Mouse (Mus musculus): ENCODE results near the gene Flywch2. TPM values are rescaled to one million over a fixed set of nuclear protein-coding genes. Genes with fewer than 3 reads are reported as not detected.
A peak's percentile ranks its signal among the peaks of the same experiment; 100 is the strongest.

Gene Flywch2
- polyA plus RNA-seq, 1 experiment from 2014 or later, result 54.1 TPM

DNA sequence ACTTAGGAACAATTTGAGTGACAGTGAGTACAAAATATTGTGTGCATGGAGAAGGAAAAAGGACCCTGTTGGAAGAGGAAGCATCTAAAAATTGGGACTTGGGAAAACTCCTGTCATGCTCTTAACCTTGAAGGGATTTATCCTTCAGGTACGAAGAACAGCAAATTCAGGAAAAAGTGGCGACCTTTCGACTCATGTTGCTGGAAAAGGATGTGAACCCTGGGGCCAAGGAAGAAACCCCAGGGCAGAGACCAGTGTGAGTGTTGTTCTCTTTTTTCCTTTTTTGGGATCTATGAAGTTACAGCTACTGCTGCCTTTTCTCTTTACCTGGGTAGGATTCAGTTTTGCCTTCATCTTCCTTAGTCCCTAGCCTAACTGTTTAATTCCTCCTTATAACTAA is 22.0 kb upstream of the Flywch2 start:
- Histone ChIP-seq H3K9me3 (replicated peaks) (no peaks in the 10 kb centered on the region), H3K27ac (no peak overlapping the region), H3K27me3 (ENCODE audit: low read depth, poor library complexity, severe bottlenecking) (no peaks in the 10 kb centered on the region), H3K4me1 (peaks cover 22% of the 10 kb centered on the region), H3K4me3 (no peak overlapping the region), H3K36me3 (peaks cover 66% of the 10 kb centered on the region)
- WGBS, result 92% methylated on average over 3 of the region's 3 CpGs
- DNase-seq (ENCODE audit: low spot score), result no peak

DNA sequence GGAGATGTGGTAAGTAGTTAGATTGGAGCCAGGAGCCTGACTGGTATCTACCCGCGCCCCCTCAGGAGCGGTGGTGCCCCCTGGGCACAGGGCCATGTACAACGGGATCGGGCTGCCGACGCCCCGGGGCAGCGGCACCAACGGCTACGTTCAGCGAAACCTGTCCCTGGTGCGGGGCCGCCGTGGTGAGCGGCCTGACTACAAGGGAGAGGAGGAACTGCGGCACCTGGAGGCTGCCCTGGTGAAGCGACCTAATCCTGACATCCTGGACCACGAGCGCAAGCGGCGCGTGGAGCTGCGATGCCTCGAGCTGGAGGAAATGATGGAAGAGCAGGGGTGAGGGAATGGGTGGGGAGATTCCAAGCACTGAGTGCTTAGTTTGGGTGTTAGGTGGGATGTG is 21.0 kb upstream of the Flywch2 start:
- no peaks in the 10 kb centered on the region for H3K9me3 ChIP-seq (replicated peaks)
- DNase-seq (ENCODE audit: low spot score), result no peak
- no peak overlapping the region for H3K27ac ChIP-seq
- H3K36me3 ChIP-seq, result peaks cover 55% of the 10 kb centered on the region
- peak overlapping the region; percentile 21; the same call in 1 of the 2 replicates for H3K4me3 ChIP-seq
- 87% methylated on average over 25 of the region's 25 CpGs for WGBS
- H3K4me1 ChIP-seq, result peaks cover 26% of the 10 kb centered on the region
- no peaks in the 10 kb centered on the region for H3K27me3 ChIP-seq (ENCODE audit: low read depth, poor library complexity, severe bottlenecking)

DNA sequence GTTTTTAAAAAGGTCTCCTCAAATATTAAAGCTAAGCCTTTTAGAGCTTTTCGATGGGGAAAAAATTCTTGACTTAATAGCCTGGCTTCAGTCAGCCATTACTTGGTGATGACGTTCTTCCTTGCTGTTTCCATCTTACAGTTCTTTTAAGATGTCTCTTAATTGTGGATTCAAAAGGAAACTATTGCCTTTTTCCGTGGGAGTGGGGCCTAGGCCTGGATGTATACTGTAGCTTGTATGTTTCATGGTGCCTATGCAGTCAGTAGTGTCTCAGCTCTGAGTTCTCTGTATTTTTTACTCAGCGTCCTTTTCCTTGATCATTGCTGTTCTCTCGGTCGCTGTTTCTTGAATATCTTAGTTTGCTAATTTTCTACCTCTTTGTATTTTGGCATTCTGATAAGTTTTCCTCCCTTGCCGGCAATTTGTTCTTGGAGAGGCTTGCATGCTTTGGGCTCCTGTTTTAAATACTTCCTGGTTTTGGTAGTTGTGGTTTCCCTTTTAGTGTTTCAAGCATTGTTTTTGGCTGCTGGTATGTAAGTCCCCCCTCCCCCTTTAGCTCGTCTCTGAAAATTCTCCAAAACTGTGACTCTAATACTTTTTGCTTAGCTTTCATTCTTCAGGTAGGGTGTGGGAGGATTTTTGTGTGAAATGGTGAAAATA is 18.7 kb upstream of the Flywch2 start:
- WGBS, result 12% methylated on average over 8 of the region's 8 CpGs
- Histone ChIP-seq H3K27me3 (ENCODE audit: low read depth, poor library complexity, severe bottlenecking) (no peaks in the 10 kb centered on the region), H3K4me1 (peaks cover 26% of the 10 kb centered on the region), H3K4me3 (peak overlapping the region; percentile 94), H3K36me3 (peaks cover 34% of the 10 kb centered on the region), H3K9me3 (replicated peaks) (no peaks in the 10 kb centered on the region), H3K27ac (peak overlapping the region; percentile 98)
- DNase-seq (ENCODE audit: low spot score), result no peak

DNA sequence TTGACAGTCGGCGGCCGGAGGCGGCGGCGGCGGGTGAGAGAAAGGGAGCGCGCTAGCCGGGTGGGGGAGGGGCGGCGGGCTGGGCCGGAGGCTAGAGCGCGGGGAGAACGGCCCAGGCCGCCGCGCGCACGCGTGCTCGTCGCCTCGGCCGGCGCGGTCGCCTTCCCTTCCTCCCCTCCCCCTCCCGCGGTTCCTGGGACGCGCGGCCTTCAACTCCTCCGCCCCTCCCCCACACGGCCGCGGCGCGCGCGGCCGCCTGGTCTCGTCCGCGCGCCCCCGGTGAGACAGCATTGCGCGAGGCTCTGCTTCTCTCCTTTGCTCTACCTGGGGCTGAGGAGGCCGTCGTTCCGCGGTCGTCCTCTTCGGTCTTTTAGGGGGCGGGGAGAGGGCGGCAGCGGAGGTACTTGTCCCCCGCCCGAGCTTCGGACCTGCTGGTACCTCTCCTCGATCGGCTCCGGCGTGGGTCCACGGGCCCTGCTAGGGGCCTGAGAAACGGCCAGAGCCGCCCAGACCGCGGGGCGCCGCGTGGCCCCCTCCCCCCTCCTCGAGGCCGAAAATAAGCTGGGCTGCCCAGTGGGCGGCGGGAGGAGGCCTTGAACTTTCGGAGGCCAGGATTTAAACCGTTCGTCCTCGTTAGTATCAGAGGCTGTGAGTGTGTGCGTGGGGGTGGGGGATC is 17.6 kb upstream of the Flywch2 start:
- H3K9me3 ChIP-seq (replicated peaks), result no peaks in the 10 kb centered on the region
- under 1% methylated on average over 80 of the region's 83 CpGs for WGBS
- no peaks in the 10 kb centered on the region for H3K27me3 ChIP-seq (ENCODE audit: low read depth, poor library complexity, severe bottlenecking)
- peaks cover 26% of the 10 kb centered on the region for H3K4me1 ChIP-seq
- peak; percentile 93 for DNase-seq (ENCODE audit: low spot score)
- H3K36me3 ChIP-seq, result peaks cover 24% of the 10 kb centered on the region
- H3K27ac ChIP-seq, result peak overlapping the region; percentile 98
- peak overlapping the region; percentile 94 for H3K4me3 ChIP-seq

DNA sequence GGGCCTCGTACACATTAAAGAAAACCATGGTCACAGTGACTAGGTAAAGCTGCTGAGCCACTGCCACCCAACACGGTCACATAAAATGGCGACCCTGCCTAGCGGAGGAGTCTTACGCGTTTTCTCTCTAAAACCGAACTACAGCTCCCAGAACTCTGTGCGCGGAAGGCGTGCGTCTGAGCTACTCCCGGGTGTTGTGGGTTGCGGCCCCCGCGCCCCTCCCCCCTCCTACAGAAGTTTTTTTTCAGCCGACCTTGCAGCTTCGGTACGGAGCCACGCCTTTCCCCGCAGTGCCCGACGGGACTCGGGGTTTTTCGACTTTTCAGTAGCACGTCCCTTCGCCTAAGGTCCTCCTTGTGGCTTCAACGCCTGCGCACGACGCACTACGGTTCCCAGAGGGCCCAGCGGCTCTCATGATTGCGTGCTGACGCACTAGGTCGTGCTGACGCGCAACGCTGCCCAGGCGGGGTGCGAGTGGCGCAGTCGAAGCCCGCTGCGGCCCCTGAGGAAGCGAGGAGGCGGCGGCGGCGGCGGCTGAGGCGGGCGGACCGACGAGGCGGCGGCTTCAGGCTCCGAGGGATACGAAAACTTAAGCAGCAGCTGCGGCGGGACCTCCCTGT is 17.0 kb upstream of the Flywch2 start:
- peaks cover 20% of the 10 kb centered on the region for H3K36me3 ChIP-seq
- peak overlapping the region; percentile 98 for H3K27ac ChIP-seq
- no peaks in the 10 kb centered on the region for H3K9me3 ChIP-seq (replicated peaks)
- WGBS, result under 1% methylated on average over 60 of the region's 60 CpGs
- peak overlapping the region; percentile 94 for H3K4me3 ChIP-seq
- H3K27me3 ChIP-seq (ENCODE audit: low read depth, poor library complexity, severe bottlenecking), result no peaks in the 10 kb centered on the region
- DNase-seq (ENCODE audit: low spot score), result peak; percentile 94
- peaks cover 29% of the 10 kb centered on the region for H3K4me1 ChIP-seq

DNA sequence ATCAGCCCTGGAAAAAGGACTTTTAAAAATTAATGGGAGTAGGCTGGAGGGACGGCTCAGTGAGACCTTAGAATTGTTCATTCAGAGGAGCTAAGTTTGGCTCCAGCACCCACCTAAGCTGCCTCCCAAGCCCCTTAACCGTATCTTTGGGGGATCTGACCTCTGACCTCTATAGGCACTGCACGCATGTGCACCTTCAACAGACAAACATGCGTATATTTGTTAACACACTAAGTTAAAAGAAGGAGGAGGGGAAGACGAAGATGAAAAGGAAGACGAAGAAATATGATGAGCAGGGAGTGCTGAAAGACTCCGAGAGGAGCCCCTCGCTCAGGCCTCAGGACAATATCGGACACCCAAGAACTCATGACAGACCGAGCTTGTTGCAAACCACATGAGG is 15.7 kb upstream of the Flywch2 start:
- H3K9me3 ChIP-seq (replicated peaks), result no peaks in the 10 kb centered on the region
- no peaks in the 10 kb centered on the region for H3K27me3 ChIP-seq (ENCODE audit: low read depth, poor library complexity, severe bottlenecking)
- 95% methylated on average over 10 of the region's 10 CpGs for WGBS
- H3K36me3 ChIP-seq, result peaks cover 10% of the 10 kb centered on the region
- DNase-seq (ENCODE audit: low spot score), result no peak
- H3K4me3 ChIP-seq, result no peak overlapping the region
- H3K4me1 ChIP-seq, result peaks cover 34% of the 10 kb centered on the region
- H3K27ac ChIP-seq, result no peak overlapping the region

DNA sequence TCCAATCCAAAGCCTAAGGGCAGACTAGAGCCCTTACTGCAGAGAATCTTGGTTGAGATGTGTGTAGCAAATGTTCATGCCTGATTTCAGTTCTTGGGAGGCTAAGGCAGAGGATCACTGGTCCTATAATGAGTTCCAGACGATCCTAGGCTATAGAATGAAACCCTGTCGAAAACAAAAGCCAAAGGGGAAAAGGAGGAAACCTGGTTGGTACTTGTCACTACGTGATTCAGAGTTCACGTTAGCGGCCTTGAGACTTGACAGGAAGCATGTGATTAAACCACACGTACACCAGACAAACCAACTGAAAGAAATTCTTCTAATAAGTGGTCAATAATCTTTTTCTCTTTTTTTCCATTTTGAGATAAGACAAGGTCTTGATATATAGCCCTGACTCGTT is 11.4 kb upstream of the Flywch2 start:
- Histone ChIP-seq H3K27me3 (ENCODE audit: low read depth, poor library complexity, severe bottlenecking) (no peaks in the 10 kb centered on the region), H3K4me1 (peaks cover 19% of the 10 kb centered on the region)
- WGBS, result 26% methylated on average over 7 of the region's 7 CpGs

DNA sequence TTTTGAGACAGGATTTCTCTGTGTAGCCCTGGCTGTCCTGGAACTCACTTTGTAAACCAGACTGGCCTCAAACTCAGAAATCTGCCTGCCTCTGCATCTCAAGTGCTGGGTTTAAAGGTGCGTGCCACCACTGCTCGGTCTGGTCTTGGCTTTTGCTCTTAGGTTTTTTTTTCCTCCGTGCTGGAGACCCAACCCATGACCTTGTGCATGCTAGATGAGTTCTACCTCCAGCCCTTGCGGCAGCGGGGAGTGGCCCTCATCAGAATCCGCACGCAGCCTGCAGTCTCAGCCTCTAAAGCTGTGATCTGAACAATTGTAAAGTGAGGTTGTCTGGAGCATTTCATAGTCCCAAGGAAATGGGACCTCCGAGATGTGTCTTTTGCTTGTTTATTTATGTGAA is 9.4 kb upstream of the Flywch2 start:
- WGBS, result 96% methylated on average over 8 of the region's 8 CpGs
- DNase-seq (ENCODE audit: low spot score), result no peak
- peaks cover 13% of the 10 kb centered on the region for H3K36me3 ChIP-seq

More for the DNA sequence above, 11.4 kb upstream of the Flywch2 start:
- Histone ChIP-seq H3K4me3 (no peak overlapping the region), H3K9me3 (replicated peaks) (no peaks in the 10 kb centered on the region), H3K27ac (peak overlapping the region; percentile 58), H3K36me3 (peaks cover 13% of the 10 kb centered on the region)
- no peak for DNase-seq (ENCODE audit: low spot score)

DNA sequence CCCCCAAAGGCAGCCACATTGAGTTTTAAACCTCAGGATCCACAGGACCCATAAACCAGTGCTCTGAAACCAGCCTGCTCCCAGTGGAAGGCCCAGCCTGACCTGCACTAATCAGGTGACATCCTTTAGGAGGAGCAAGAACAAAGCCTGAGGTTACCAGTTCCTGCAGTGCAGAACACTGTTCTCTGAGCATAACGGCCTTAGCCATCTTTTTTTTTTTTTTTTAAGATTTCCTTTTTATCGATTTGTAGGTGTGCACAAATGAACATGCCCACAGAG is 5.1 kb upstream of the Flywch2 start:
- Histone ChIP-seq H3K27me3 (ENCODE audit: low read depth, poor library complexity, severe bottlenecking) (no peaks in the 10 kb centered on the region), H3K27ac (peak overlapping the region; percentile 95), H3K36me3 (peaks cover 5% of the 10 kb centered on the region), H3K4me3 (peak overlapping the region; percentile 51), H3K9me3 (replicated peaks) (no peaks in the 10 kb centered on the region), H3K4me1 (peaks cover 38% of the 10 kb centered on the region)
- WGBS, result 63% methylated on average over 2 of the region's 2 CpGs
- DNase-seq (ENCODE audit: low spot score), result no peak

More for the DNA sequence above, 9.4 kb upstream of the Flywch2 start:
- Histone ChIP-seq H3K4me1 (peaks cover 34% of the 10 kb centered on the region), H3K9me3 (replicated peaks) (no peaks in the 10 kb centered on the region), H3K27me3 (ENCODE audit: low read depth, poor library complexity, severe bottlenecking) (no peaks in the 10 kb centered on the region), H3K27ac (no peak overlapping the region), H3K4me3 (no peak overlapping the region)

DNA sequence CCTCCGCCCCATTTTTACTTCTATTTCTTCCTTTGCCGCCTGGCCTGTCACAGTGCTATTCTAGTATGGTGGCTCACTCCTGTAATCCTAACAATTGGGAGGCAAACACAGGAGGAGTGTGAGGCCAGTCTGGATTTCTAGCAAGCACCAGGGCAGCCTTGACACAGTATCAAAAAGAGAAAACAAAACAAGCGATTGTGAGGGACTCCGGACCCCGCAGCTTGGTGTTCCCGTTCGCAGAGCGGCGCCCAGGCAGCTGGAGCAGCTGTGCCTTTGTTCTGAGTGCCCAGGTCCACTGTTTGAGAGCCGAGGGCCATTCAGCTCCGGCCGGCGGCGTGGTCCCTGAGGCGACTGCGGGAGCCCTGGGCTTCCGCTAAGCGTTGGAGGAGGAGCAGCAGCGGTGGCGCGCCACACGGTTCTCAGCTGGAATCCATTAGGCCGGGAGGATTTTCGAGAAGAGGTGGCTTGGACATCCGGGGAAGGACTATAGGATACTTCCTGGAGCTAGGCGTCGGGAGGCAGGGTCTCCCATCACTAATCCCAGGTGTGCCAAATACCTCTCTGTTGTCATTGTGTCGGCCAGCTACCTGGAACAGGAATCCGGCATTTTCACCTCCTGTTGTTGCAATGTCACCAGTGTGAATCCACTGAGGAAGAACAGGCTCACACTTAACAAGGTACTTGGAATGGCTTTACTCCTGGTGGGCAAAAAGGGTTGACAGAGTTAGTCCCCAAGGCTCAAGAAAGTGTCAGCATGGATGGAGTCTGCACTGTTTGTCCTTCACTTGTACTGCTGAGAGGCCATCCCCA is 4.6 kb upstream of the Flywch2 start, which contains the start of gene Srrm2:
Srrm2 (plus strand) TSS at position 264 of the 810 bp plus-strand sequence.
- peak; percentile 88 for DNase-seq (ENCODE audit: low spot score)
- Histone ChIP-seq H3K9me3 (replicated peaks) (no peaks in the 10 kb centered on the region), H3K27ac (peak within 1 kb of the TSS; percentile 95), H3K4me1 (peaks cover 43% of the 10 kb centered on the region), H3K27me3 (ENCODE audit: low read depth, poor library complexity, severe bottlenecking) (no peaks in the 10 kb centered on the region), H3K36me3 (peaks cover 5% of the 10 kb centered on the region), H3K4me3 (peak within 1 kb of the TSS; percentile 51)
- 2% methylated on average over 29 of the region's 29 CpGs for WGBS

DNA sequence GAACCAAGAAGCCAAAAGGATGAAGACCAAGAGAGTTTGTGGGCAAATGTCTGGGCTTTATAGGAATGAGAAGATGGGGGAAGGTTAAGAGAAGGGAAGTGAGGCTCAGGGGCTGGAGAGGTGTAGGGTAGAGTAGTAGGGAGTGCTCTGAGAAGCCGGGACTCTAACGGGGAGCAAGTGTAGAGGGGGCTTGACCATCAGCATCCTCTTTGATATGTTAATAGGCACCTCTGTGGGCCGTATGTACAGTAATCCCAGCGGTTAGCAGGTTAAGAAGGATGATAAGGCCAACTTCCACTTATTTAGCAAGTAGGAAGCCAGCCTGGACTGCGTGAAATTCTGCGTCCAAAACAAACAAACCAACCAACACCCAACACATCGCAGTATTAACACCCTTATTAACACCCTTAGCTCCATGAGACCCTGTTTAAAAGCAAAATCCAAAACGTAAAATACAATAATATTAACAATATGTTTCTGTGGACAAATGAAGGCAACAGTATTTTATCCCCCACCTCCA is 3.9 kb upstream of the Flywch2 start:
- H3K36me3 ChIP-seq, result peaks cover 2% of the 10 kb centered on the region
- WGBS, result 16% methylated on average over 8 of the region's 8 CpGs
- DNase-seq (ENCODE audit: low spot score), result no peak
- H3K9me3 ChIP-seq (replicated peaks), result no peaks in the 10 kb centered on the region
- no peaks in the 10 kb centered on the region for H3K27me3 ChIP-seq (ENCODE audit: low read depth, poor library complexity, severe bottlenecking)
- peak overlapping the region; percentile 51 for H3K4me3 ChIP-seq
- H3K27ac ChIP-seq, result peak overlapping the region; percentile 95
- H3K4me1 ChIP-seq, result peaks cover 48% of the 10 kb centered on the region

DNA sequence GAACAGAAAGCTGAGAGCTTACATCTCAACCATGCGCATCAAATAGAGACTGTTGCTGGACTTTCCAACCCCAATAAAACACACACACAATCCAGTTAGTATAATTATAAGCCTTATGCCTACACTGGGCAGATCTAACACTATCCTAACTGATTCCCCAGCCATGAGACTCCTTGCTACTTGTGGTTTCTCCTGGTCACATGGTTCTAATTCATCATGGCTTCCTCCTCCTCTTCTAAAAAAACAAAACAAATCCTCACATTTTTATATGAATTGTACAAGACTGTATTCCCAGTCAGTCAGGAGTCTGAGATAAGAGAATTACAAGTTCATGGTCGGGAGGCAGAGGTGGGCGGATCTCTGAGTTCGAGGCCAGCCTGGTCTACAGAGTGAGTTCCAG is 3.1 kb upstream of the Flywch2 start:
- Histone ChIP-seq H3K9me3 (replicated peaks) (no peaks in the 10 kb centered on the region), H3K27ac (no peak overlapping the region)
- 89% methylated on average over 4 of the region's 4 CpGs for WGBS

More for the DNA sequence above, 3.1 kb upstream of the Flywch2 start:
- H3K27me3 ChIP-seq (ENCODE audit: low read depth, poor library complexity, severe bottlenecking), result no peaks in the 10 kb centered on the region
- peaks cover 48% of the 10 kb centered on the region for H3K4me1 ChIP-seq
- no peak for DNase-seq (ENCODE audit: low spot score)
- H3K36me3 ChIP-seq, result peaks cover 2% of the 10 kb centered on the region
- H3K4me3 ChIP-seq, result no peak overlapping the region
